Mouse (Mus musculus) ES-E14 (cell line): ENCODE measurements around the gene Slc44a2.

Experiments
- CHD2 ChIP-seq: IDR thresholded peaks from 2 replicates; pipeline ENCODE4 v1.6.1; 2014; ENCODE audit warnings: mild to moderate bottlenecking, low read depth, low read length, inconsistent platforms
- HCFC1 ChIP-seq: IDR thresholded peaks from 2 replicates; pipeline ENCODE4 v1.6.1; 2012; ENCODE audit warnings: low read length, inconsistent platforms, borderline replicate concordance; ENCODE audit not compliant: insufficient read depth
- MAFK ChIP-seq: IDR thresholded peaks from 2 replicates; pipeline ENCODE4 v1.6.1; 2014; ENCODE audit warnings: mild to moderate bottlenecking, low read depth, low read length, inconsistent platforms; ENCODE audit not compliant: insufficient read depth
- ZC3H11A ChIP-seq: IDR thresholded peaks from 2 replicates; pipeline ENCODE4 v1.6.1; 2012; ENCODE audit warnings: low read depth, mild to moderate bottlenecking, inconsistent platforms, low read length, borderline replicate concordance
- ZNF384 ChIP-seq: IDR thresholded peaks from 2 replicates; pipeline ENCODE4 v1.6.1; 2012; ENCODE audit warnings: low read depth, low read length, inconsistent platforms

DNA sequence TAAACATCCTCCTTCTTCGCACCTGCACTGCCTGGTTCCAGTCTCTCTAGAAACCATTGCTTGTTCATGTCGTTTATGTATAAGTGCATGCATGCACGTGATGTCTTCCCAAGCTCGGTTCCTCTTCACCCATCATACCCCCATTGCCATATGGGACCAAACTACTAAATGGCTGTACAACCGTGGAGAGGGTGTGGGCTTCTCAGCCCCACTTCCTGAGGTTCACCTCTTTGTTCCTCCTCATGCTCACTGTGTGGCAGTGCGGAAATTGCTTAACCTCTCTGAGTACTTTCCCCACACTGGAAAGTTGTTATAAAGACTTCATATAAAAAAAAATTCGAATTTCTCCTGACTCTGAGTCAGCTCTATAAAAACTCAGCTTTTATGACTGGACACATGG lies 3.8 kb upstream of the Slc44a2 start:
- TF ChIP-seq ZC3H11A, result no peak
- TF ChIP-seq ZNF384, result no peak
- no peak for TF ChIP-seq CHD2
- TF ChIP-seq HCFC1, result no peak
- no peak for TF ChIP-seq MAFK
